Mouse (Mus musculus) heart, embryonic 14.5 days (tissue): ENCODE measurements at regions not wholly inside any gene's neighbourhood (a gene's known extent, or its start where the extent isn't known, plus 50 kb on each side); places are given as distances from the start of the nearest gene placed in this dataset.

Experiments used
- ATAC-seq: fragments of 200-750 bp; cut with Nextera tagmentation; 2 replicates; pipeline ENCODE4 v1.8.0; 2017; ENCODE audit warnings: low read depth, moderate TSS enrichment; ENCODE audit not compliant: insufficient number of reproducible peaks, insufficient read depth, low FRiP score
- H3K27ac ChIP-seq, 2 experiments: fragments of 200-500 bp in 1 of 2; fragments of 300-500 bp in 1 of 2; sonication (generic) in 1 of 2; replicated peaks in 1 of 2; 2 replicates each; pipeline ENCODE4 v1.5.1; 2012 to 2014; ENCODE audit warnings: low read depth in 2 of 2, low read length in 2 of 2, control low read depth in 1 of 2, mild to moderate bottlenecking in 1 of 2, mixed read lengths in 1 of 2; ENCODE audit not compliant: control insufficient read depth in 1 of 2, insufficient read depth in 1 of 2
- H3K27me3 ChIP-seq: fragments of 300-500 bp; sonication (generic); 2 replicates; pipeline ENCODE4 v1.6.1; 2014; ENCODE audit warnings: mild to moderate bottlenecking, low read length, control low read depth; ENCODE audit not compliant: control insufficient read depth, insufficient read depth
- H3K36me3 ChIP-seq: fragments of 300-500 bp; sonication (generic); 2 replicates; pipeline ENCODE4 v1.6.1; 2014; ENCODE audit warnings: mild to moderate bottlenecking, control low read depth, low read length, mixed read lengths; ENCODE audit not compliant: control insufficient read depth, insufficient read depth
- H3K4me1 ChIP-seq, 2 experiments: fragments of 200-500 bp in 1 of 2; fragments of 300-500 bp in 1 of 2; sonication (generic) in 1 of 2; 2 replicates each; pipeline ENCODE4 v1.6.1; 2012 to 2014; ENCODE audit warnings: low read length in 2 of 2, control low read depth in 1 of 2, mixed read lengths in 1 of 2; ENCODE audit not compliant: control insufficient read depth in 2 of 2, insufficient read depth in 2 of 2
- H3K4me2 ChIP-seq: fragments of 300-500 bp; sonication (generic); 2 replicates; pipeline ENCODE4 v1.6.1; 2014; ENCODE audit warnings: mild to moderate bottlenecking, low read length
- H3K4me3 ChIP-seq, 2 experiments: fragments of 200-500 bp in 1 of 2; fragments of 300-500 bp in 1 of 2; sonication (generic) in 1 of 2; 2 replicates each; pipeline ENCODE4 v1.5.1; 2012 to 2014; ENCODE audit warnings: low read length in 2 of 2, mild to moderate bottlenecking in 2 of 2, control low read depth in 1 of 2, low read depth in 1 of 2, moderate library complexity in 1 of 2; ENCODE audit not compliant: control insufficient read depth in 1 of 2, insufficient read depth in 1 of 2
- H3K9ac ChIP-seq: fragments of 300-500 bp; sonication (generic); 2 replicates; pipeline ENCODE4 v1.6.1; 2014; ENCODE audit warnings: mild to moderate bottlenecking, low read length
- H3K9me3 ChIP-seq: fragments of 300-500 bp; sonication (generic); 2 replicates; pipeline ENCODE4 v1.6.1; 2016; ENCODE audit warnings: low read length, control low read depth; ENCODE audit not compliant: control insufficient read depth
- WGBS: fragments of 180-500 bp; shearing (Covaris S2); extraction: QIAGEN DNeasy Blood & Tissue Kit; methylation state at CpG from one replicate; pipeline ENCODE4 v1.1.7; 2014; 5-methylcytosine and 5-hydroxymethylcytosine counted together

DNA sequence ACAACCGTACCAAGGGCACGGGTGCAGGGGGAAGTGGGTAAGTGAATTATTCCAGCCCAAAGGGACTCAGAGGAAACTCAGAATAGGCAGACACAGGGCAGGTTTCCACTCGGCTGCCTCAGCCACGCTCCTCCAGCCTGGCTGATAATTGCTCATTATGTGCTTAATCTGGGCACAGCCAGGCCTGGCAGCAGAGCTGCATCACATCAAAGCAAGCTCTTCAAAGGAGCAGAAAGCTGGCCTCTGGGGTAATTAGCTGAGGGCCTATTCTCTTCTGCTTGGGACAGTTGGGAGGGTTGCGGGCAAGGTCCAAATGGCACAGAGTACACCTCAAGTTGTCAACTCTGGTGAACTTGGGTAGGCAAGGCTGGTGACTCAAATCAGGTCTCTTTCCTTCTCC, 239.5 kb downstream of the Emx2 start:
- H3K9ac ChIP-seq = no peak overlapping the region
- ATAC-seq = no peak
- WGBS = 55% methylated on average over 5 of the region's 5 CpGs
- no peaks in the 10 kb centered on the region for H3K4me1 ChIP-seq
- H3K27me3 ChIP-seq = no peaks in the 10 kb centered on the region
- no peak overlapping the region for H3K4me3 ChIP-seq
- no peak overlapping the region for H3K4me2 ChIP-seq
- no peak overlapping the region for H3K27ac ChIP-seq
- H3K36me3 ChIP-seq = no peaks in the 10 kb centered on the region
- no peaks in the 10 kb centered on the region for H3K9me3 ChIP-seq

DNA sequence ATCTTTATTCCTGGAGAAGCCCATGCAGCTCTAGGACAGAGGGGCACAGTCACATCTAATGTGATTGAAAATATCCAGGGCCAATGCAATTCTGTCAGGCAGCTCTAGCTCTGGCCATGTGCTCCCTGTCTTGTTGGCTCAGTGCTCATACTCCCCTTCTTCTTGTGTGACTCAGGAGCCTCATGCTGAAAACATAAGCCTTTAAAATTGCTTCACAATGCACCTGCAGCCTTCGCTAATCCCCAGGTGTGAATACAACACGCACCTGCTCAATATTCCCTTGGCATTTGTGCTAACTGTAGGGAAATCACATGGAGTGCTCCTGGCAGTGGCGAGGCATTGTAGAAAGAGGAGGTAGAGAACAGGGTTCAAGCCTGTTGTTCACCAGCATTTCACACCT, 242.0 kb downstream of the Emx2 start:
- no peak overlapping the region for H3K27ac ChIP-seq
- H3K27me3 ChIP-seq = no peaks in the 10 kb centered on the region
- no peak overlapping the region for H3K9ac ChIP-seq
- H3K4me1 ChIP-seq = no peaks in the 10 kb centered on the region
- no peak for ATAC-seq
- 56% methylated on average over 3 of the region's 3 CpGs for WGBS
- H3K9me3 ChIP-seq = no peaks in the 10 kb centered on the region
- no peaks in the 10 kb centered on the region for H3K36me3 ChIP-seq
- H3K4me2 ChIP-seq = no peak overlapping the region
- H3K4me3 ChIP-seq = no peak overlapping the region

DNA sequence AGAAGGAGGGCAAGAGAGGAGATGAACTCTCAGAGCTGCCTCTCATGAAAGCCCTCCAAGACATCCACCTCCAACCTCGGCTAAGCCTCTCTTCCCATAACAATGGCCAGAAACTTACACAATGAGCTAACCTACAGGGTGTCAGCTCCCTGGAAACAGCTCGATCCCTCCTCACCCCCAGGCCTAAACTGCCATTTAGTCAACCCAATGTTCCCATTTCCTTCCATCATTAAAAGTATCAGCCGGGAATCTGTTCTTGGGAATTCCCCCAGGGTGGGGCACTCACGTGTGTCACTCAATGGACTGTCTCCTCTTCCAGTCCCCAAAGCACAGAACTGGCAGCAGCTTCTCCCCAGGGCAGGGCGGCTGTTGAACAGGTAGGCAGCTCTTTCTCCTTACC, 236.3 kb downstream of the Rab11fip2 start:
- H3K27me3 ChIP-seq = no peaks in the 10 kb centered on the region
- H3K36me3 ChIP-seq = no peaks in the 10 kb centered on the region
- H3K4me3 ChIP-seq = no peak overlapping the region
- ATAC-seq = no peak
- H3K4me2 ChIP-seq = no peak overlapping the region
- H3K4me1 ChIP-seq = no peaks in the 10 kb centered on the region
- H3K9ac ChIP-seq = no peak overlapping the region
- no peak overlapping the region for H3K27ac ChIP-seq
- 65% methylated on average over 5 of the region's 5 CpGs for WGBS
- no peaks in the 10 kb centered on the region for H3K9me3 ChIP-seq

DNA sequence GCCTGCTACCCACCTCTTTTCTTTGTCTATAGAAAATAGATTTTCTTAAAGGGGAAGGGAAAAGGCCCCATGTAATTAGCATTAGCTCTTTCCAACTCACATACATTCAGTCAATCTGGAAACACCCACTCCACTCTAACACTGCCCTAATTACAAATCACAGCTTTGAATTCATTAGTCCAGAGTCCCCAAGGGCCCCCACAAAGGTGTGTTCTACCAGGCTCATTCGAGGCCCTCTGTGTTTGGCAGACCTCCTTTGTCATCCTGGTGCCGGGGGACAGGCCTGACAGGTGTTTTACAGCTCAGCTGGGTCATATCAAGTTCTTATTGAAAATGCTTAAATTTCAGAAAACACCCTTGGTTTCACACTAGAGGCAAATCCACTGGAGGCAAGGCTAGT, 234.3 kb downstream of the Rab11fip2 start:
- no peak for ATAC-seq
- Histone ChIP-seq H3K4me1 (no peaks in the 10 kb centered on the region), H3K4me3 (no peak overlapping the region), H3K36me3 (no peaks in the 10 kb centered on the region), H3K9me3 (no peaks in the 10 kb centered on the region), H3K4me2 (no peak overlapping the region), H3K27ac (no peak overlapping the region), H3K9ac (no peak overlapping the region), H3K27me3 (no peaks in the 10 kb centered on the region)
- 60% methylated on average over 2 of the region's 2 CpGs for WGBS

DNA sequence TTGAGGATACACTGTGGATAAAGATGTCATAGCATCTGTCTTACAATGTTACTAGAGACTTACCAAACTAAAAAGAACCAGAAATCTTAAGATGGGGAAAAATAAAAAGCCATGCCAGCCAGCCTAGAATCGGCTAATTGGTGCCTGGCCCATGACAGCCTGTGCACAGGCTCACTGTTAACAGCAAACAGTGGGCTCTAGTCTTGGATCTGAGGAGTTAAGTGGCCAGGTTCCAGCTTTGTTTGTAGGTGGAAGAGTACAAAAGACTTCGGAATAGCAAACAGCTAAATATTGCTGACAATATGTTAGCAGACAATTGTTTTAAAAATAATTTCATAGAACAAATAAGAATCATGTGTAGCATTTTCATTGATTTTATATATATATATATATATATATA, 228.4 kb downstream of the Rab11fip2 start:
- WGBS = 80% methylated on average over 2 of the region's 2 CpGs
- H3K9ac ChIP-seq = no peak overlapping the region

DNA sequence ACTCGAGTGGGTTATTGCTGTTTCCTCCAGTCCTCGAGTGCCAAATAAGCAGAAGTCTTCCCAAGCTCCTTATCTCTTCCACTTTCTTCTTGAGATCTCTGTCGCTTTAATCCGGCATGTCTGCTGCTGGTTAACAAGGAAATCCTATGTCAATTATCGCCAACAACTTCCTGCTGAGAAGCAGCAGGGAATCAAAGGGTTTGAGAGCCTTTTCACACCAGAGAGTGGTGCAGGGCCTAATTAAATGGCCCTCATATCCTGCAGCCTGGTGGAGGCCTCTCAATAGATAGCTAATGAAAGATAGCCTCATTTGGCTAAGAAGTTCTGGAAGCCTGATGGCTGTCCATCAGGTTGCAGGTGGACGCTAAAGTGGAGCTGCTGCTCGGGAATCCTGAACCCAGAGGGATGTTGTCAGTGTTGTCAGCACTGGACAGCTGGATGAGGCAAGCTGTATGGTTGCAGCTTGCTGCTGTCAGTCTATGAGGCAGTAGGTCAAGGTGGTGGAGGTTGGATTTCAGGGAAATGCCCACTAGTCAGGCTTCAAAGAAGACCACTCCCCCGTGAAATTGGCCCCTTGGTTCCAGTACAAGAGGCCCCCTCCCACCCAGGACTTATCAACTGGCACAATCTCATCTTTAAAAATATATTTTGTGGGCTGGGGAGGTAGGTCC, 225.5 kb downstream of the Rab11fip2 start:
- Histone ChIP-seq H3K4me2 (no peak overlapping the region), H3K9me3 (no peaks in the 10 kb centered on the region), H3K4me3 (no peak overlapping the region), H3K27me3 (peaks cover 19% of the 10 kb centered on the region), H3K27ac (no peak overlapping the region), H3K9ac (no peak overlapping the region), H3K36me3 (no peaks in the 10 kb centered on the region), H3K4me1 (no peaks in the 10 kb centered on the region)
- no peak for ATAC-seq
- WGBS = 5% methylated on average over 8 of the region's 8 CpGs

More for the DNA sequence above, 228.4 kb downstream of the Rab11fip2 start:
- Histone ChIP-seq H3K9me3 (no peaks in the 10 kb centered on the region), H3K27ac (no peak overlapping the region), H3K36me3 (no peaks in the 10 kb centered on the region), H3K27me3 (peaks cover 19% of the 10 kb centered on the region), H3K4me2 (no peak overlapping the region), H3K4me3 (no peak overlapping the region), H3K4me1 (no peaks in the 10 kb centered on the region)
- ATAC-seq = no peak

DNA sequence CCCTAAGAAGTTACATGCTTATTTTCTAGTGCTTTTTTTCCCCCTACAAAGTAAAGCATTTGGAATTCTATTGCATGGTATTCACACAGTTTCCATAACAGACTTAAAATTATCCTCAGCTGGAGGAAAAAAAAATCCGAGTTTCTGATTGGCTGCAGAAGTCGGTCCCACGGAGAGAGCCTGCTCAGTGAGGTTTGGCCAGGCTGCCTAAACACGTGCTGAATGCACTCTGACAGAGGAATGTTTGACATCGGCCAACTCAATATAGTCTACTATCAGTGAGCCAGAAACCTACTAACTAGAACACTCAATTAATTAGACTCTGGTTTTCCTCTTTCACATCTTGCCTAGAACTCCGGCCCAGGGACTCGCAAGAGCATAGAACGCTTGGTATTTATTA, 204.9 kb downstream of the Rab11fip2 start:
- no peak overlapping the region for H3K27ac ChIP-seq
- H3K4me2 ChIP-seq = no peak overlapping the region
- H3K36me3 ChIP-seq = no peaks in the 10 kb centered on the region
- H3K9ac ChIP-seq = no peak overlapping the region
- no peaks in the 10 kb centered on the region for H3K27me3 ChIP-seq
- no peaks in the 10 kb centered on the region for H3K4me1 ChIP-seq
- no peaks in the 10 kb centered on the region for H3K9me3 ChIP-seq
- no peak for ATAC-seq
- H3K4me3 ChIP-seq = no peak overlapping the region
- 67% methylated on average over 8 of the region's 8 CpGs for WGBS

DNA sequence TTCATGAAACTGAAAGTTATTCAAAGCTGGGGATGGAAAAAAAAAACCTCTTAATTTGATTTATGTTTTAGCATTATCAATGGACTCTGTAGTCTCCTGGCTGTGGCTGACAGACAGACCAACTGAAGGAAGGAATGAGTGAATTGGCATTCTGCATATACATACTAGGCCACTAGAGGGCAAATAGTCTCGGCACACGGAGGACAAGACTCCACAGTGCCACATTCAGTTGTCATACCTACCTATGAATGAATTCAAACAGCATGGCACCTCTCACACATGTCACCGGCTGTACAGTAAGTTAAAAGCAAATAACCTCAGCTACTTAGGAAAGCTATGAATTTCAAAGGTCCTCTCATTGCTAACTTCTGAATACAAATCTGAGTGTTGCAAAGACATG, 200.5 kb downstream of the Rab11fip2 start:
- H3K4me3 ChIP-seq = no peak overlapping the region
- no peaks in the 10 kb centered on the region for H3K27me3 ChIP-seq
- no peaks in the 10 kb centered on the region for H3K36me3 ChIP-seq
- H3K4me2 ChIP-seq = no peak overlapping the region
- no peaks in the 10 kb centered on the region for H3K9me3 ChIP-seq
- H3K27ac ChIP-seq = no peak overlapping the region
- WGBS = 27% methylated on average over 3 of the region's 3 CpGs
- no peak for ATAC-seq
- no peaks in the 10 kb centered on the region for H3K4me1 ChIP-seq
- no peak overlapping the region for H3K9ac ChIP-seq
